Mouse (Mus musculus) lung, postnatal 0 days (tissue): ENCODE measurements around the gene Sppl2b.
A peak's percentile ranks its signal among the peaks of the same experiment; 100 is the strongest.

Experiments
- CTCF ChIP-seq: IDR thresholded peaks from 2 replicates; pipeline ENCODE4 v1.5.1; 2016; ENCODE audit warnings: antibody characterized with exemption, mild to moderate bottlenecking
- EP300 ChIP-seq: IDR thresholded peaks from 2 replicates; pipeline ENCODE4 v1.6.1; 2016; ENCODE audit warnings: antibody characterized with exemption, mild to moderate bottlenecking, control low read depth

GRCm38 (mm10) chr10:80856267-80856666, 1.2 kb downstream of the Sppl2b start:
- TF ChIP-seq EP300 (no peak), CTCF (peak; percentile 20)
